Mouse (Mus musculus): ENCODE measurements around the gene Spns3.

Spns3 gene

DNA sequence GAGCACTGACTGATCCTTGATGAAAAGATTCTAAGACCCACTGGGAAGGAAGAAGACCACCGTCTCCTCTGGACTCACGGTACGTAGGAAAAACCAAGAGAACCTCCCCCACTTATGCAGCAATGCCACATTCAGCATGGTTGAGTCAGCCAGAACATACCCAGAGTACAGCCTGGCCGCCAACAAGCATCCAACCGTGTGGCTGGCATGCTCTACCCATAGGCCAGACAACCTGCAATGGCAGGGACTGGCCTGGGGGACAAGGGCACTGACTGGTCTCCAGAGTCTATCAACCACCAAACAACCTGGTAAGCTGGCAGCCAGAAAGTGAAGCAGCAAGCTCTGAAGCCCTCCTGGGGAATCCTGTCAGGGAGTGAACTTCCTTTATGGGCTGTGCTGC lies 41.7 kb downstream of the Spns3 start:
- no peak for DNase-seq

- DNase-seq = no peak
Observed at GRCm38 (mm10) chr11:72507651-72508050, 42.7 kb downstream of the Spns3 start.

DNA sequence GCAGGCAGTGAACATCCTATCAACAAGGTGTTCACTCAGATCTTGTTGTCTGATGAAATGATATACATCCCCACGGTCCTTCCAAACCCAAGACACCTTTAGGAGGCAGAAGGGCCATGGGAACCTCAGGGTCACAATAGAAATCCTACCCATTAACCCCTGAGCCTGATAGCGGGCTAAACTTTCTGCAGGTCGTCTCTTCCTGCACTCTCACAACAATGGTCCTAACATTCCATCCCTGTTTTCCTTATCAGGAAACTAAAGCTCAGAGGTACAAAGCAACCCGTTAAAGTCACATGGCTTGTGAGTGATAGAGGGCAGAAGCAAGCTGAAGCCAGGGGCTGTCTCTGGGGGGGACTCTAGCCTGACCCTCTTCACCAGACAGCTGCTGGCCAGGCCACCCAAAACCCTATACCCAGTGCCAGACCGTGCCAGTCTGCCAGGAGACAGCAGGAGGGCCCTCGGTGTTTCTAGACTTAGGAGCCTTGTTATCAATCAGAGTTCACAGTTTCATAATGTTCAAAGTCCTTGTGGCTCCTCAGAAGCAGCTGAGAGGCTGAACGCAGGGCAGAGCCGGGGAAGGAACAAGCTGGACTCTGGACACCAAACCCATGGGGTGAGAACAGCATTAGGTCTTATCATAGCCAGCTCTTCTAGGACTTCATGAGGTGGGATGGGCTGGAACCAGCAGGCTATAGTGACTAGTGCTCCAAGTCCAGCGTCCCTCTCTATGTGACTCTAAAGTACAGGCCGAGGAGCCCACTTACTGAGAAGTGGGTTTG lies 46.1 kb downstream of the Spns3 start:
- DNase-seq = no peak

GRCm38 (mm10) chr11:72503501-72503921 lies 46.8 kb downstream of the Spns3 start:
- no peak for DNase-seq

GRCm38 (mm10) chr11:72502236-72502635 lies 48.1 kb downstream of the Spns3 start:
- no peak for DNase-seq

GRCm38 (mm10) chr11:72501426-72502002 lies 48.8 kb downstream of the Spns3 start:
- DNase-seq = no peak

DNA sequence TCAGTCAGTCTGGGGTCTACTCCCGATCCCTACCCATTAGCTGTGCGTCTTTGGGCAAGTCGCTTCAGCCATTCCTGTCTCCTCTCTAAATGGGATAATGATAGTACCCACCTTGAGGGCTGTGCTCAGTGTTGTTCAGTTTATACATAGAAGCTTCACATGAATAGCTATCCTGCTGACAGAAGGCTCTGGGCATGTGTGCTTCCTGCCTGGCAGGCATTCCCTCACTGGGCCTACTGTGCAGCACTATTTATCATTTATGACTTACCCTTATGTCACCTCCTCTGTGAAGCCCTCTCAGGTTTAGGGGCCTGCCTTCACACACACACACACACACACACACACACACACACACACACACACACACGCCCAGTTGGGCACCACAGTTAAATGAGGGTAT lies 50.2 kb downstream of the Spns3 start:
- no peak for DNase-seq

GRCm38 (mm10) chr11:72497367-72497766 lies 52.9 kb downstream of the Spns3 start:
- no peak for DNase-seq

DNA sequence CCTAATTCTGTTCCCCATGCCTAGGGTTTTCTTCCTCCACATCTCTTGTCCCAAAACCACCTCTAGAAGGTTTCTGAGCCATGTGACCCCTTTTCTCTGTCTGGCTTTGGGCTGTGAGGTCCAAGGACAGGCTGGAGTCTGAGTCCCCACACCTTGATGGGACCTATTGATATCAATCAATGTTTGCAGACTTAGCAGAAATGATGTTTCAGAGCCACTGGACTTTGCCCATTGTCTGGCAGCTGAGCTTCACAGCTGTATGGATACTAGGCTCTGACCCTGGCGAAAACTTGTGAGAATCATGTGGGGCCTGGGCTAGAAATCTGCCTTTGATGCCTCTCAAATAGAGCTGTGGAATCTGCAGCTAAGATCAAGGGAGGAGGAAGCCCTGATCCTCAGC lies 53.5 kb downstream of the Spns3 start:
- no peak for DNase-seq

- DNase-seq = no peak
Observed at GRCm38 (mm10) chr11:72496066-72496465, 54.2 kb downstream of the Spns3 start.

- no peak for DNase-seq
Observed at GRCm38 (mm10) chr11:72494046-72494988, 56.0 kb downstream of the Spns3 start.

- DNase-seq = no peak
Observed at GRCm38 (mm10) chr11:72491130-72491960, 59.0 kb downstream of the Spns3 start.

DNA sequence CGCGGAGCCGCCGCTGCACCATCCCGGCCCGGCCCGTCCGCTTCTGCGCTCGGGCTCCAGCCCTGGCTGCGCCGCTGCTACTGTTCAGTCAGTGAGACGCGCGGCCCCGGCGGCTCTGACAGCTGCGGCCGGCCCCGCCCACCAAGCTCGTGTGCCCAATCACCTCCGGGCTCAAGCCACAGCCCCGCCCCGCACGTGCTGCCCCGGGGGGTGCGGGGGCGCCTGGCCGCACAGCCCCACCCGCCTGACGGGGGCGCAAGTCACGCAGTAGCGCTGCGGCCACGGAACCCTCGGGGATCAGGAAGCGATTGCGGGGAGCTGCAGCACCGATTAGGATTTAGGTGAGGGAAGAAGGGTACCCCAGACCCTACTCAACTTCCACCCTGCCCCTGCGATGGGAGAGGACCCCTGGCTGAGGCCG lies 60.4 kb downstream of the Spns3 start, which contains the start of gene Spns2:
TSS of gene Spns2 (minus strand) at position 24 of the 421 bp plus-strand sequence.
- DNase-seq = peak; percentile 63

DNA sequence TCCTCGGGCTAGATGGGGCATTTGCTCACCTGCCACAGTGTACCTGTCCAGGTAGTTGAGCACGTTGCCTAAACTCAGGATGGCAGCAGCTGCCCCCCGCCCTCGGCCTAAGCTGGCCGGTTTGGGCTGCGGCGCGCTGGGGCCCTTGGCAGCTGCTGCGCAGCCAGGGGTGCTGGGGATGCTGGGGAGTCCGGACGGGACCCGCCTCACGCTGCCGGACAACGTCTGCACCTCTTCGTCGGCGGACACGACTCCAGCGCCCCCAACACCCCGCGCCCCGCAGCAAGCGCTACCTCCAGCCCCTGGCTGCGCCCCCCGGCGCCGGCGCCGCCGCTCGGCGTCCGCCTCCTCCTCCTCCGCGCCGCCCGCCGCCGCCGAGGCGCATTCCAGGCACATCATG lies 60.9 kb downstream of the Spns3 start:
- DNase-seq = no peak

- DNase-seq = peak; percentile 34
Observed at GRCm38 (mm10) chr11:72488753-72489271, 61.5 kb downstream of the Spns3 start.

- no peak for DNase-seq
Observed at GRCm38 (mm10) chr11:72487739-72488138, 62.6 kb downstream of the Spns3 start.

- DNase-seq = no peak
Observed at GRCm38 (mm10) chr11:72487171-72487570, 63.1 kb downstream of the Spns3 start.

DNA sequence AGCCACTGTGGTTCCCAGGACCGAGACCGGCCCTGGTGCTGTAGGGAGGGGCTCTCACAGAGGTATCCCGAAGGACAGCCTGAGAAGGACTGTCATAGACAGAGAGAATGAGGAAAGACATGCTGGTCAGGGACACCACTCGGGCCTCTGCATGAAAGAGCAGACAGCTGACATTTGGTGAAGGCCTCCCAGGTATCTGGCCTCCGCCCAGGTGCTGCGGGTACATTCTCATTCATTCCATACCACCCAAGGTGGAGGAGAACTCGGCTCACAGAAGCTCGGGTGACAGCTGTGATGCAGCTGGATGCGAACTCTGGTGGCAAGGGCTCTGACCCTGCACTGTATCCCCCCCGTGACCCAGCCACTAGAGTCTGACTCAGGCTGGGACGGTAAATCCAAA lies 64.3 kb downstream of the Spns3 start:
- DNase-seq = no peak

DNA sequence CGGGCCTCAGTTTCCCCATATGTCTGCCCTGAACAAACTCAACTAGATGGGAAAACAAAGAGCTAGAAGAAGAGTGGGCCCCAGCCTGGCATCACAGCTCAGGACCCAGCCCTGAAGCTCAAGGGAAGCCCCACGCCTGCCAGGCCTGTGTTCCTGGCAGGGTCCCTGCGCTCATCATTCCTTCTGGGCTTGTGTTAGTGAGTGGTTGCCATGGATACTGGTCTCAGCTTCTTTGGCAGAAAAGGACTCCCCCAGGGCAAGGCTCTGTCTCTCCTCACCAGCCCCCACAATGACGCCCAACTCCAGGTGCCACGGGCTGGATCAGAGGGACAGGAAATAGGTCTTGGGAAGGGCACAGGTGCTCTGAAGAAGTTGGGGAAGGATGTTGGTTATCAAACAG lies 65.1 kb downstream of the Spns3 start:
- DNase-seq = no peak

DNA sequence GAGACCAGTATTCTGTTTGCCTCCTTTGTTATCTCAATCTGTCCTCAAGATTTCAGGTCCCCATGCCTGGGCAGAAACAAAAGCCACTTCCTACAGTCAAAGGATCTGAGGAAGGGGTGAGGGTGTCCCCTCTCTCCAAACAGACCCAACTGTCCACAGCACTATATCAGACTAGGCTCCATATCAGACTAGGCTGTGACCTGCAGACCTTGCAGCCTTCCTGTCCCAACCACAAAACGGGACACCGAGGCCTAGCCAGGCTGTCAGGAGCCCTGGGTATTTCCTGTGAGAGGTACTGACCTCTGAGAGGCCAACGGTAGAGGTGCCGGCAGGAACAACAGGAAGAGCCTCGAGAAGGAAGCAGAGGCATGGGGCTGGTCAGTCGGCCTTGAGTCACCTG lies 65.8 kb downstream of the Spns3 start:
- no peak for DNase-seq

DNA sequence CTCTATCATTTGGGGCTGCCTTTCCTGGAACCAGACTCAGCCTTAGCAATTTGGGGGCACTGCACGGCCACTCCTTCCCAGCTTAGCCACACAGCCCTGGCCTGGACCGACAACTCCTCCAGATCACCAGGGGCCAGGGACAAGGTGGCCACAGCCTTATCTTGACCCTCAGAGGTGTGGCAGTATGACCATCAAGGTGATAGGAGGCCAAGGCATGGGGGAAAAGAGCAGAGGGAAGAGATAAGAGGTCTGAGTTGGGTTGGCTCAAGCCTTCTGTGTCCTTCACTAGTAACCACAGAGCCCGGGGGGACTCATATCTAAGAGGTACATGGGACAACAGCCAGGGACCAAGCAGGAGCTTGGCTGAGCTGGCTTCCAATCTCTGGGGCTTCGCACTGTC lies 68.4 kb downstream of the Spns3 start:
- no peak for DNase-seq

GRCm38 (mm10) chr11:72481313-72481712 lies 69.0 kb downstream of the Spns3 start:
- no peak for DNase-seq
